Mouse (Mus musculus): ENCODE data around the gene Gm10097. TPM values are rescaled to one million over a fixed set of nuclear protein-coding genes. Genes with fewer than 3 reads are reported as not detected.

The Gm10097 gene
- total and polyA plus RNA-seq, 3 experiments, result not detected

GRCm38 (mm10) chr10:5045671-5046070 lies 23.3 kb upstream of the Gm10097 start:
- DNase-seq (ENCODE audit: low read depth, low spot score), result peak; percentile 24
- H3K27ac ChIP-seq (ENCODE audit: control insufficient read depth, low read depth, low read length), result no peak overlapping the region
- no peak overlapping the region for H3K9ac ChIP-seq (ENCODE audit: control insufficient read depth, low read depth, low read length, poor library complexity, severe bottlenecking)
- no peak for TF ChIP-seq SMC3 (IDR thresholded peaks at IDR 0.05; ENCODE audit: low read depth, low read length)
- no peak overlapping the region for H3K4me3 ChIP-seq (ENCODE audit: control insufficient read depth in 1 of 2, insufficient read depth in 1 of 2, low read depth in 2 of 2, low read length in 2 of 2)
- H3K4me1 ChIP-seq (ENCODE audit: control insufficient read depth in 1 of 2, insufficient read depth in 2 of 2, low read length in 2 of 2), result no peaks in the 10 kb centered on the region
- H3K9me3 ChIP-seq (replicated peaks; ENCODE audit: insufficient read depth, low read length), result no peaks in the 10 kb centered on the region
- H3K36me3 ChIP-seq (ENCODE audit: control insufficient read depth in 1 of 2, insufficient read depth in 2 of 2, low read length in 2 of 2), result no peaks in the 10 kb centered on the region; a peak in 1 of 4 replicates
- H3K27me3 ChIP-seq (ENCODE audit: control insufficient read depth in 1 of 2, insufficient read depth in 2 of 2, low read length in 2 of 2), result no peaks in the 10 kb centered on the region
- no peaks in the 10 kb centered on the region for H3K79me2 ChIP-seq (ENCODE audit: control insufficient read depth, insufficient read depth, low read length, poor library complexity)

- Histone ChIP-seq H3K9ac (ENCODE audit: control insufficient read depth, low read depth, low read length, poor library complexity, severe bottlenecking) (no peak overlapping the region), H3K4me1 (ENCODE audit: control insufficient read depth in 1 of 2, insufficient read depth in 2 of 2, low read length in 2 of 2) (peaks cover 0 to 13% of the 10 kb centered on the region in 2 experiments; a peak in 3 of 4 replicates), H3K36me3 (ENCODE audit: control insufficient read depth in 1 of 2, insufficient read depth in 2 of 2, low read length in 2 of 2) (peaks cover 0 to 9% of the 10 kb centered on the region in 2 experiments; a peak in 2 of 4 replicates), H3K4me3 (ENCODE audit: control insufficient read depth in 1 of 2, insufficient read depth in 1 of 2, low read depth in 2 of 2, low read length in 2 of 2) (no peak overlapping the region), H3K79me2 (ENCODE audit: control insufficient read depth, insufficient read depth, low read length, poor library complexity) (no peaks in the 10 kb centered on the region), H3K27me3 (ENCODE audit: control insufficient read depth in 1 of 2, insufficient read depth in 2 of 2, low read length in 2 of 2) (no peaks in the 10 kb centered on the region), H3K9me3 (replicated peaks; ENCODE audit: insufficient read depth, low read length) (no peaks in the 10 kb centered on the region), H3K27ac (ENCODE audit: control insufficient read depth, low read depth, low read length) (no peak overlapping the region)
- no peak for DNase-seq (ENCODE audit: low read depth, low spot score)
- TF ChIP-seq MXI1 (IDR thresholded peaks at IDR 0.05; ENCODE audit: low read depth, low read length) (no peak), TBP (IDR thresholded peaks at IDR 0.05; ENCODE audit: low read depth, low read length) (no peak), ZMIZ1 (IDR thresholded peaks at IDR 0.05; ENCODE audit: low read depth, low read length) (no peak), JUND (IDR thresholded peaks at IDR 0.05; ENCODE audit: low read depth, low read length) (no peak), RAD21 (IDR thresholded peaks at IDR 0.05; ENCODE audit: low read depth, low read length) (no peak), POLR2AphosphoS2 (IDR thresholded peaks at IDR 0.05; ENCODE audit: low read length) (no peak), USF2 (IDR thresholded peaks at IDR 0.05; ENCODE audit: borderline replicate concordance in 1 of 2, insufficient read depth in 1 of 2, low read depth in 1 of 2, low read length in 2 of 2) (no peak)
Measured at GRCm38 (mm10) chr10:5056243-5056735, 12.7 kb upstream of the Gm10097 start.

GRCm38 (mm10) chr10:5056940-5057339 lies 12.1 kb upstream of the Gm10097 start:
- no peaks in the 10 kb centered on the region for H3K27me3 ChIP-seq (ENCODE audit: control insufficient read depth in 1 of 2, insufficient read depth in 2 of 2, low read length in 2 of 2)
- no peak overlapping the region for H3K9ac ChIP-seq (ENCODE audit: control insufficient read depth, low read depth, low read length, poor library complexity, severe bottlenecking)
- H3K36me3 ChIP-seq (ENCODE audit: control insufficient read depth in 1 of 2, insufficient read depth in 2 of 2, low read length in 2 of 2), result peaks cover 0 to 9% of the 10 kb centered on the region in 2 experiments; a peak in 2 of 4 replicates
- no peaks in the 10 kb centered on the region for H3K79me2 ChIP-seq (ENCODE audit: control insufficient read depth, insufficient read depth, low read length, poor library complexity)
- TF ChIP-seq MYB (IDR thresholded peaks at IDR 0.05; ENCODE audit: low read depth, low read length) (no peak), RAD21 (IDR thresholded peaks at IDR 0.05; ENCODE audit: low read depth, low read length) (no peak), MXI1 (IDR thresholded peaks at IDR 0.05; ENCODE audit: low read depth, low read length) (no peak), POLR2AphosphoS5 (IDR thresholded peaks at IDR 0.05; ENCODE audit: borderline replicate concordance, low read depth, low read length) (no peak), MAX (IDR thresholded peaks at IDR 0.05; ENCODE audit: low read length) (no peak), TCF12 (IDR thresholded peaks at IDR 0.05; ENCODE audit: low read depth, low read length) (no peak), ETS1 (IDR thresholded peaks at IDR 0.05; ENCODE audit: low read depth, low read length) (no peak), NRF1 (IDR thresholded peaks at IDR 0.05; ENCODE audit: insufficient read depth, low read depth, low read length, poor library complexity, severe bottlenecking) (no peak), ZC3H11A (IDR thresholded peaks at IDR 0.05; ENCODE audit: low read depth, low read length) (no peak), TBP (IDR thresholded peaks at IDR 0.05; ENCODE audit: low read depth, low read length) (no peak), BHLHE40 (IDR thresholded peaks at IDR 0.05; ENCODE audit: borderline replicate concordance, low read depth, low read length) (no peak), HCFC1 (IDR thresholded peaks at IDR 0.05; ENCODE audit: low read depth, low read length) (no peak), ELF1 (IDR thresholded peaks at IDR 0.05; ENCODE audit: low read depth, low read length) (no peak)
- H3K4me1 ChIP-seq (ENCODE audit: control insufficient read depth in 1 of 2, insufficient read depth in 2 of 2, low read length in 2 of 2), result peaks cover 0 to 13% of the 10 kb centered on the region in 2 experiments; a peak in 3 of 4 replicates
- H3K27ac ChIP-seq (ENCODE audit: control insufficient read depth, low read depth, low read length), result no peak overlapping the region
- no peaks in the 10 kb centered on the region for H3K9me3 ChIP-seq (replicated peaks; ENCODE audit: insufficient read depth, low read length)
- no peak overlapping the region for H3K4me3 ChIP-seq (ENCODE audit: control insufficient read depth in 1 of 2, insufficient read depth in 1 of 2, low read depth in 2 of 2, low read length in 2 of 2)
- DNase-seq (ENCODE audit: low read depth, low spot score), result peak; percentile 5
